Mouse (Mus musculus): ENCODE results near the gene Mfn1. TPM values are rescaled to one million over a fixed set of nuclear protein-coding genes. Genes with fewer than 3 reads are reported as not detected.

Mfn1 gene
- 47.9 and 48.0 TPM in 2 replicates for polyA plus RNA-seq (2016; fragmentation: Nextera tagmentation; extraction: Ambion mirVana)

GRCm38 (mm10) chr3:32529303-32529898 is at the start of gene Mfn1:
Mfn1 (plus strand) TSS chr3:32529465.
- under 1% methylated on average over 47 of the region's 47 CpGs for WGBS
- no peaks in the 10 kb centered on the region for H3K27me3 ChIP-seq
- peak; percentile 100 for ATAC-seq (ENCODE audit: low FRiP score)
- H3K9me3 ChIP-seq: 0 out of 2 replicates have a peak, but pooled peaks cover 5% of the 10 kb centered on the region
- peaks cover 3% of the 10 kb centered on the region for H3K4me1 ChIP-seq
- peak within 1 kb of the TSS; percentile 46; the same call in 1 of the 2 replicates for H3K27ac ChIP-seq
- peak within 1 kb of the TSS; percentile 71 for H3K4me2 ChIP-seq
- H3K36me3 ChIP-seq (replicated peaks): peaks cover 13% of the 10 kb centered on the region
- peak within 1 kb of the TSS; percentile 87 for H3K4me3 ChIP-seq (replicated peaks)
- H3K9ac ChIP-seq: peak within 1 kb of the TSS; percentile 80

- Histone ChIP-seq H3K36me3 (replicated peaks) (no peaks in the 10 kb centered on the region), H3K9ac (no peak overlapping the region), H3K27me3 (no peaks in the 10 kb centered on the region), H3K9me3 (no peaks in the 10 kb centered on the region), H3K4me3 (replicated peaks) (no peak overlapping the region), H3K27ac (no peak overlapping the region), H3K4me2 (no peak overlapping the region), H3K4me1 (no peaks in the 10 kb centered on the region)
- WGBS: 90% methylated on average over 7 of the region's 7 CpGs
- ATAC-seq (ENCODE audit: low FRiP score): no peak
These were observed 49.3 kb upstream of the Mfn1 start for GRCm38 (mm10) chr3:32479961-32480360.

GRCm38 (mm10) chr3:32483035-32483434 is 46.2 kb upstream of the Mfn1 start:
- ATAC-seq (ENCODE audit: low FRiP score): no peak
- WGBS: 79% methylated on average over 3 of the region's 3 CpGs
- Histone ChIP-seq H3K36me3 (replicated peaks) (no peaks in the 10 kb centered on the region), H3K9me3 (no peaks in the 10 kb centered on the region), H3K9ac (no peak overlapping the region), H3K4me3 (replicated peaks) (no peak overlapping the region), H3K4me1 (no peaks in the 10 kb centered on the region), H3K27me3 (no peaks in the 10 kb centered on the region), H3K27ac (no peak overlapping the region), H3K4me2 (no peak overlapping the region)

GRCm38 (mm10) chr3:32486543-32486942 is 42.7 kb upstream of the Mfn1 start:
- no peaks in the 10 kb centered on the region for H3K36me3 ChIP-seq (replicated peaks)
- no peak overlapping the region for H3K4me2 ChIP-seq
- H3K27me3 ChIP-seq: no peaks in the 10 kb centered on the region
- H3K4me3 ChIP-seq (replicated peaks): no peak overlapping the region
- H3K9me3 ChIP-seq: no peaks in the 10 kb centered on the region
- H3K27ac ChIP-seq: no peak overlapping the region
- no peak overlapping the region for H3K9ac ChIP-seq
- no peak for ATAC-seq (ENCODE audit: low FRiP score)
- 84% methylated on average over 4 of the region's 4 CpGs for WGBS
- H3K4me1 ChIP-seq: no peaks in the 10 kb centered on the region

GRCm38 (mm10) chr3:32488172-32488571 is 41.1 kb upstream of the Mfn1 start:
- 83% methylated on average over 6 of the region's 6 CpGs for WGBS
- Histone ChIP-seq H3K9me3 (no peaks in the 10 kb centered on the region), H3K4me3 (replicated peaks) (no peak overlapping the region), H3K27me3 (no peaks in the 10 kb centered on the region), H3K9ac (no peak overlapping the region), H3K27ac (no peak overlapping the region), H3K4me1 (no peaks in the 10 kb centered on the region), H3K4me2 (no peak overlapping the region), H3K36me3 (replicated peaks) (no peaks in the 10 kb centered on the region)
- no peak for ATAC-seq (ENCODE audit: low FRiP score)

- Histone ChIP-seq H3K9ac (no peak overlapping the region), H3K4me2 (no peak overlapping the region), H3K4me1 (peaks cover 4% of the 10 kb centered on the region), H3K36me3 (replicated peaks) (no peaks in the 10 kb centered on the region), H3K27me3 (no peaks in the 10 kb centered on the region), H3K9me3 (no peaks in the 10 kb centered on the region), H3K27ac (no peak overlapping the region), H3K4me3 (replicated peaks) (no peak overlapping the region)
- 88% methylated on average over 15 of the region's 15 CpGs for WGBS
- no peak for ATAC-seq (ENCODE audit: low FRiP score)
These were observed 39.0 kb upstream of the Mfn1 start for GRCm38 (mm10) chr3:32490076-32490927.

- Histone ChIP-seq H3K4me2 (no peak overlapping the region), H3K4me3 (replicated peaks) (no peak overlapping the region), H3K36me3 (replicated peaks) (no peaks in the 10 kb centered on the region), H3K27me3 (no peaks in the 10 kb centered on the region), H3K9ac (no peak overlapping the region), H3K27ac (no peak overlapping the region), H3K4me1 (peaks cover 10% of the 10 kb centered on the region), H3K9me3 (no peaks in the 10 kb centered on the region)
- no peak for ATAC-seq (ENCODE audit: low FRiP score)
These were observed 38.3 kb upstream of the Mfn1 start for GRCm38 (mm10) chr3:32490928-32491315.

- no peaks in the 10 kb centered on the region for H3K36me3 ChIP-seq (replicated peaks)
- no peak for ATAC-seq (ENCODE audit: low FRiP score)
- H3K27me3 ChIP-seq: no peaks in the 10 kb centered on the region
- no peaks in the 10 kb centered on the region for H3K9me3 ChIP-seq
- no peak within 1 kb of the TSS for H3K4me2 ChIP-seq
- no peak within 1 kb of the TSS for H3K9ac ChIP-seq
- 81% methylated on average over 11 of the region's 11 CpGs for WGBS
- H3K4me3 ChIP-seq (replicated peaks): no peak within 1 kb of the TSS
- peaks cover 18% of the 10 kb centered on the region for H3K4me1 ChIP-seq
- H3K27ac ChIP-seq: no peak within 1 kb of the TSS
These were observed 36.9 kb upstream of the Mfn1 start, which contains the start of gene Kcnmb3 for GRCm38 (mm10) chr3:32492097-32493090. Kcnmb3 (minus strand) TSS chr3:32492231.

- ATAC-seq (ENCODE audit: low FRiP score): no peak
- WGBS: 89% methylated on average over 8 of the region's 8 CpGs
- H3K4me3 ChIP-seq (replicated peaks): no peak overlapping the region
- no peak overlapping the region for H3K27ac ChIP-seq
- H3K9me3 ChIP-seq: no peaks in the 10 kb centered on the region
- H3K9ac ChIP-seq: no peak overlapping the region
- H3K27me3 ChIP-seq: no peaks in the 10 kb centered on the region
- no peak overlapping the region for H3K4me2 ChIP-seq
- H3K36me3 ChIP-seq (replicated peaks): no peaks in the 10 kb centered on the region
- H3K4me1 ChIP-seq: peaks cover 18% of the 10 kb centered on the region
These were observed 34.7 kb upstream of the Mfn1 start for GRCm38 (mm10) chr3:32494387-32495087.

- Histone ChIP-seq H3K9me3 (no peaks in the 10 kb centered on the region), H3K36me3 (replicated peaks) (no peaks in the 10 kb centered on the region), H3K4me2 (no peak overlapping the region), H3K4me1 (peaks cover 18% of the 10 kb centered on the region), H3K4me3 (replicated peaks) (no peak overlapping the region), H3K9ac (no peak overlapping the region), H3K27me3 (no peaks in the 10 kb centered on the region), H3K27ac (no peak overlapping the region)
- 45% methylated on average over 8 of the region's 8 CpGs for WGBS
- no peak for ATAC-seq (ENCODE audit: low FRiP score)
These were observed 34.0 kb upstream of the Mfn1 start for GRCm38 (mm10) chr3:32495088-32495770.
